Mouse (Mus musculus) kidney, embryonic 16.5 days (tissue): ENCODE measurements around the gene Cpeb4. TPM values are rescaled to one million over a fixed set of nuclear protein-coding genes. Genes with fewer than 3 reads are reported as not detected.
A peak's percentile ranks its signal among the peaks of the same experiment; 100 is the strongest.

ENCODE experiments used
- ATAC-seq: fragments of 200-750 bp; cut with Nextera tagmentation; 2 replicates; pipeline ENCODE4 v1.8.0; 2017; ENCODE audit warnings: moderate TSS enrichment; ENCODE audit not compliant: low FRiP score, low TSS enrichment
- H3K27ac ChIP-seq: fragments of 300-500 bp; sonication (generic); 2 replicates; pipeline ENCODE4 v1.5.1; 2014; ENCODE audit warnings: low read length
- H3K27me3 ChIP-seq: fragments of 300-500 bp; sonication (generic); 2 replicates; pipeline ENCODE4 v1.6.1; 2014; ENCODE audit warnings: low read length, control low read depth, mixed read lengths; ENCODE audit not compliant: insufficient read depth
- H3K36me3 ChIP-seq: fragments of 300-500 bp; sonication (generic); 2 replicates; pipeline ENCODE4 v1.6.1; 2014; ENCODE audit warnings: low read length, control low read depth, mixed read lengths; ENCODE audit not compliant: insufficient read depth
- H3K4me1 ChIP-seq: fragments of 300-500 bp; sonication (generic); 2 replicates; pipeline ENCODE4 v1.6.1; 2014; ENCODE audit warnings: low read length, control low read depth, mixed read lengths; ENCODE audit not compliant: insufficient read depth
- H3K4me2 ChIP-seq: fragments of 300-500 bp; sonication (generic); replicated peaks from 2 replicates; pipeline ENCODE4 v1.6.1; 2014; ENCODE audit warnings: low read depth, low read length
- H3K4me3 ChIP-seq: fragments of 300-500 bp; sonication (generic); 2 replicates; pipeline ENCODE4 v1.5.1; 2014; ENCODE audit warnings: mild to moderate bottlenecking, low read length
- H3K9ac ChIP-seq: fragments of 300-500 bp; sonication (generic); replicated peaks from 2 replicates; pipeline ENCODE4 v1.6.1; 2014; ENCODE audit warnings: low read length
- H3K9me3 ChIP-seq: fragments of 300-500 bp; sonication (generic); 2 replicates; pipeline ENCODE4 v1.6.1; 2016; ENCODE audit warnings: low read length, control low read depth
- WGBS: fragments of 180-500 bp; shearing (Covaris S2); extraction: QIAGEN DNeasy Blood & Tissue Kit; methylation state at CpG from one replicate; pipeline ENCODE4 v1.1.7; 2014; 5-methylcytosine and 5-hydroxymethylcytosine counted together
- polyA plus RNA-seq: library from polyadenylated mRNA; unstranded; fragments of >200 nt; fragmentation: Nextera tagmentation; extraction: Ambion mirVana; gene quantifications from 2 replicates; pipeline ENCODE4 v1.2.1, GENCODE M21; 2015

Cpeb4 gene
- polyA plus RNA-seq, 1 experiment from 2014 or later = 4.0 TPM

GRCm38 (mm10) chr11:31861149-31861890, 10.7 kb upstream of the Cpeb4 start:
- Histone ChIP-seq H3K27me3 (no peaks in the 10 kb centered on the region), H3K9ac (no peak overlapping the region), H3K4me2 (no peak overlapping the region), H3K4me1 (no peaks in the 10 kb centered on the region), H3K9me3 (no peaks in the 10 kb centered on the region), H3K4me3 (no peak overlapping the region), H3K27ac (no peak overlapping the region), H3K36me3 (no peaks in the 10 kb centered on the region)
- no peak for ATAC-seq
- WGBS = 79% methylated on average over 6 of the region's 6 CpGs

DNA sequence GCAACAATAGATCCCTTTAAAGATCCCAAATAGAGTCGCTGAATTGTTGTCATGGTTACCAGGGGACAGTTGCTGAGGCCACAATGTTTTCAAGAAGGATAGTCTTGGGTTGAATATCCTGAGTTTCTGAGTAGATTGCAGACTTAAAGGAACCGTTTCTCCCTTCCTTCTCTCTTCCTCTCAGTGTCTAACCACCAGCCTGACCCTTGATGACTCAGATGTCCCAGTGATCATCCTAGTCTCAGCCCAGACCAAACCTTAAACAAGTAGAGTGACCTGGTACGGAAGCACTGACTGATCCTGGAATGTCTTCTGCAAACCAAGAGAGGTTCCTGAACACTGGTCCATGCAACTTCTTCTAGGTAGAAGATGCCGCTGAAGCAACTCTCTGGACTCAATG, 4.0 kb upstream of the Cpeb4 start:
- no peaks in the 10 kb centered on the region for H3K36me3 ChIP-seq
- H3K9me3 ChIP-seq = no peaks in the 10 kb centered on the region
- H3K4me2 ChIP-seq = no peak overlapping the region
- H3K9ac ChIP-seq = no peak overlapping the region
- no peak overlapping the region for H3K4me3 ChIP-seq
- peaks cover 4% of the 10 kb centered on the region; the same call in 1 of the 2 replicates for H3K27me3 ChIP-seq
- peaks cover 9% of the 10 kb centered on the region for H3K4me1 ChIP-seq
- WGBS = 84% methylated on average over 4 of the region's 4 CpGs
- ATAC-seq = no peak
- H3K27ac ChIP-seq = no peak overlapping the region

DNA sequence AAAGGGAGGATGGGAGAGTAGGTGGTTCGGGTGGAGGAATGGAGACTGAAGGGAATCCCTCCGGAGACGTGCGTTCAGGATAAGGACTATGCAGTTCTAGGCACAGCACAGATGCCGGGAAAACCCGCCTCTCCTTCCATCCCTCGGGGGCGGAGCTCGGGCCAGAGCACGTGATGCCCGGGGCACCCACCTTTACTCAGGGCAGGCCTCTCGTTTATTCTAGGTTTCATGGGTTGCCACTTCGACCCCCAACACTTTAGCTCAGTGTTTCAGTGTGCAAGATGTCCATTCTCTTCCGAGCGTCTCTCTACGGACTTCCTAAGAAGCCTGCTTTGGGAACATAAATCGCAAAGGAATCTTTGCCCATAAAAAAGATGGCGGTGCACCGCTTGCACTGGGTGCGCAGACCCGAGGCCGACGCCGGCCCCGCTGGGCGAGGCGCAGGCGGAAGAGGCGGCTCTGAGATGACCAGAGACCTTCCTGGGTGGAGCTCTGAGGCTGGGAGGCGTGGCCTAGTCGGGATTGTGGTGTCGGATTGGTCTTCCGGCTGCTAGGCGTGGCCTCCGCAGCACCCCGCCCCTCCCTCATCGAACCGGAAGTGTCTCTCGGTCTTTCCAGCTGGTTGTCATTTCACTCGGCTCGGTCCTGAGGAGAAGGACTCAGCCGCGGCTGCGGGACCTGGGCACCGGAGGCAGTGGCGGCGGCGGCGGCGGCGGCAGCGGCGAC, 1.6 kb upstream of the Cpeb4 start:
- H3K9ac ChIP-seq = peak overlapping the region; percentile 70
- H3K27me3 ChIP-seq = peaks cover 4% of the 10 kb centered on the region; the same call in 1 of the 2 replicates
- peak overlapping the region; percentile 82 for H3K4me3 ChIP-seq
- H3K27ac ChIP-seq = peak overlapping the region; percentile 88
- 0% methylated on average over 53 of the region's 53 CpGs for WGBS
- H3K4me2 ChIP-seq = peak overlapping the region; percentile 67
- no peaks in the 10 kb centered on the region for H3K36me3 ChIP-seq
- H3K9me3 ChIP-seq = no peaks in the 10 kb centered on the region
- ATAC-seq = peak; percentile 100
- peaks cover 15% of the 10 kb centered on the region for H3K4me1 ChIP-seq

- Histone ChIP-seq H3K4me1 (peaks cover 15% of the 10 kb centered on the region), H3K36me3 (no peaks in the 10 kb centered on the region), H3K27me3 (peaks cover 4% of the 10 kb centered on the region; the same call in 1 of the 2 replicates), H3K4me3 (peak overlapping the region; percentile 82), H3K27ac (peak overlapping the region; percentile 55; the same call in 1 of the 2 replicates), H3K9ac (peak overlapping the region; percentile 67), H3K9me3 (no peaks in the 10 kb centered on the region), H3K4me2 (peak overlapping the region; percentile 67)
- WGBS = 0% methylated on average over 12 of the region's 21 CpGs
- 0 out of 2 replicates have a peak, but pooled peaks have one; percentile 1 for ATAC-seq
Measured at GRCm38 (mm10) chr11:31871135-31871541, 873 bp upstream of the Cpeb4 start.

- 41% methylated on average over 15 of the region's 15 CpGs for WGBS
- Histone ChIP-seq H3K27me3 (no peaks in the 10 kb centered on the region), H3K4me3 (peak overlapping the region; percentile 48), H3K9ac (peak overlapping the region; percentile 58), H3K9me3 (no peaks in the 10 kb centered on the region), H3K4me1 (peaks cover 15% of the 10 kb centered on the region), H3K36me3 (no peaks in the 10 kb centered on the region), H3K27ac (no peak overlapping the region), H3K4me2 (peak overlapping the region; percentile 64)
- ATAC-seq = no peak
Measured at GRCm38 (mm10) chr11:31872546-31873261, 693 bp downstream of the Cpeb4 start.

DNA sequence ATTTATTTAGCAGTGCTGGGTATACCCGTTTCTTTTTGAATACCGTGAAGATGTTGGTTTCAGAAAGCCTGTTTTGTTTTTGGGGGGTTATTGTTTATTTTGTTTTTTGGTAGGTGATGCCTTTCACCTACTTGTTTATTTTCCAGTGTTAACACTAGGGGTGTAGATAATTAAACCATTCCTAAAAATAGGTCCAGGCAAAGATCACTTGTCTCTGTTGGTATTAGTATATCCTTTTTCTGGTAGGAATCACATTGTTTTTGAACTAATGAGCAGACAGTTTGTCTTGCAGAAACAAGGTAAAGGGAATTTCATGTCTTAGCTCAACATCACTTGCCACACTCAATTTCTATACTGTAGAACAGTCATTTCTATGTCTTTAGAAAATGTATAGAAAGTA, 2.1 kb downstream of the Cpeb4 start:
- ATAC-seq = no peak
- no peaks in the 10 kb centered on the region for H3K27me3 ChIP-seq
- H3K4me2 ChIP-seq = peak overlapping the region; percentile 42
- H3K4me3 ChIP-seq = peak overlapping the region; percentile 21
- H3K4me1 ChIP-seq = peaks cover 15% of the 10 kb centered on the region
- no peaks in the 10 kb centered on the region for H3K36me3 ChIP-seq
- H3K27ac ChIP-seq = no peak overlapping the region
- WGBS = 56% methylated on average over 2 of the region's 2 CpGs
- H3K9me3 ChIP-seq = no peaks in the 10 kb centered on the region
- no peak overlapping the region for H3K9ac ChIP-seq

GRCm38 (mm10) chr11:31883671-31884070, 11.7 kb downstream of the Cpeb4 start:
- Histone ChIP-seq H3K36me3 (no peaks in the 10 kb centered on the region), H3K9ac (no peak overlapping the region), H3K27ac (no peak overlapping the region), H3K27me3 (no peaks in the 10 kb centered on the region), H3K4me1 (peaks cover 12% of the 10 kb centered on the region; the same call in 1 of the 2 replicates), H3K4me2 (no peak overlapping the region), H3K9me3 (no peaks in the 10 kb centered on the region), H3K4me3 (no peak overlapping the region)
- no peak for ATAC-seq
- 74% methylated on average over 1 of the region's 1 CpGs for WGBS

DNA sequence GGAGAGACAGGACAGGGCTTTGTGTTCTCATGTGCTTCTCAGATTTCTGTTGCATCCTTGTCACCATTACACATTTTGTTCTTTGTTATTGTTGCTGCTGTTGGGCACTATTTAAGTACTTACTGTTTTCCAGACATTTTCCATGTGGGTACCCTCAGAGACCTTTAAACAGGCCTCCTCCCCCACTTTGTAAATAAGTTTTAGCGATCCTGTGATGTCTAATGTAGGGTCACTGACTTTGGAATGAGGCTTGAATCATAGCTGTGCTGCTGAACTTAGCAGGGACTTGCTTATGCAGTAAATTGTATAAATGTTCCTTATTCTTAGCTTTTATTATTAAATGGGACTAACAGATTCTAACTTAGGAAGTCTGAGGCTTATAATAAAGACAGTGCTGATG, 13.8 kb downstream of the Cpeb4 start:
- no peaks in the 10 kb centered on the region for H3K36me3 ChIP-seq
- no peak overlapping the region for H3K9ac ChIP-seq
- no peaks in the 10 kb centered on the region for H3K9me3 ChIP-seq
- no peaks in the 10 kb centered on the region for H3K27me3 ChIP-seq
- no peak overlapping the region for H3K4me2 ChIP-seq
- H3K4me1 ChIP-seq = peaks cover 12% of the 10 kb centered on the region; the same call in 1 of the 2 replicates
- WGBS = 16% methylated on average over 1 of the region's 1 CpGs
- H3K4me3 ChIP-seq = no peak overlapping the region
- ATAC-seq = peak; percentile 49; the same call in 1 of the 2 replicates
- peak overlapping the region; percentile 10; the same call in 1 of the 2 replicates for H3K27ac ChIP-seq

GRCm38 (mm10) chr11:31888229-31888628, 16.2 kb downstream of the Cpeb4 start:
- H3K9ac ChIP-seq = no peak overlapping the region
- no peaks in the 10 kb centered on the region for H3K36me3 ChIP-seq
- WGBS = 66% methylated on average over 1 of the region's 1 CpGs
- H3K27ac ChIP-seq = peak overlapping the region; percentile 81
- peak; percentile 90 for ATAC-seq
- H3K9me3 ChIP-seq = no peaks in the 10 kb centered on the region
- no peaks in the 10 kb centered on the region for H3K27me3 ChIP-seq
- H3K4me1 ChIP-seq = peaks cover 16% of the 10 kb centered on the region; the same call in 1 of the 2 replicates
- no peak overlapping the region for H3K4me3 ChIP-seq
- no peak overlapping the region for H3K4me2 ChIP-seq
